Mouse (Mus musculus): ENCODE results near the gene Cd164. TPM values are rescaled to one million over a fixed set of nuclear protein-coding genes. Genes with fewer than 3 reads are reported as not detected.
A peak's percentile ranks its signal among the peaks of the same experiment; 100 is the strongest.
"Not testable (repeated sequence)": the region's sequence is repeated elsewhere in the genome, so short reads cannot be mapped to it uniquely, and the experiment has no call there.

Gene Cd164
- polyA plus RNA-seq, 1 experiment: 115 TPM

DNA sequence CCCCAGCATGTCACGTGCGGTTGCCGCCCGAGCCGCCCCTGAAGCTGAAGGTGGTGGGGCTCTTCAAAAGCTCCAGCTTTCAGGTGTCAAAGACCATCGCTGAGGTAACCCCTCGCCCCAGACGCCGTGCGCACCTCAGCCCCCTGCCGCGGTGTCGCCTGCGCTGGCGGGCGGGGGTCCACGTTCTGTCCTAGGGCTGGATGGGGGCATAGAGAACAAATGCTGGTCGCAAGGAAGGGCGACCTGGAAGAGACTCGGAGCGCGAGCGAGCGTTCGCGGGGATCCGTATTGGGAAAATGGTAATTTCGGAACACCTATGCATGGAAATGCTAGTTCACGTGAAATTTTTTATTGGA is 28.7 kb upstream of the Cd164 start:
- DNase-seq (ENCODE audit: low read depth, low spot score): no peak
- under 1% methylated on average over 29 of the region's 29 CpGs for WGBS

GRCm38 (mm10) chr10:41491111-41491510 is 28.1 kb upstream of the Cd164 start:
- DNase-seq (ENCODE audit: low read depth, low spot score): no peak
- 6% methylated on average over 4 of the region's 4 CpGs for WGBS

DNA sequence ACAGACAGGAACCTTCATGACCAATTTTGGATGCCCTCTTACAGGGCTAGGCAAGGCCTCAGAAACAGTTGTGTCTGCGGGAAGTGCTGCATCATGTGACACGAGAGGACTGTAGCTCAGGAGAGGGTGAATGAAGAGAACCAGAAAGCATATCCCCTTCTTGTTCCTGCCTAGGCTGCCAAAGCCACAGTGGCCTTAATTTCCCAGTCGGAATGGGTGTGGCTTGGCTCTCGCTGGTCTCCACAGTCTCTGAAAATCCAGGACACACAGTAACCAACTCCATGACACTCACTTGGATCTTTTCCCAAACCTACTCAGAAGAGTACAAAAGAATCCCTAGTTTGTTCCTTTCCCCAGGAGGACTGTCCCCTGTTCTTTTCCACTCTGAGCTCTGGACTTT is 18.3 kb upstream of the Cd164 start:
- 26% methylated on average over 4 of the region's 4 CpGs for WGBS
- no peak for DNase-seq (ENCODE audit: low read depth, low spot score)

DNA sequence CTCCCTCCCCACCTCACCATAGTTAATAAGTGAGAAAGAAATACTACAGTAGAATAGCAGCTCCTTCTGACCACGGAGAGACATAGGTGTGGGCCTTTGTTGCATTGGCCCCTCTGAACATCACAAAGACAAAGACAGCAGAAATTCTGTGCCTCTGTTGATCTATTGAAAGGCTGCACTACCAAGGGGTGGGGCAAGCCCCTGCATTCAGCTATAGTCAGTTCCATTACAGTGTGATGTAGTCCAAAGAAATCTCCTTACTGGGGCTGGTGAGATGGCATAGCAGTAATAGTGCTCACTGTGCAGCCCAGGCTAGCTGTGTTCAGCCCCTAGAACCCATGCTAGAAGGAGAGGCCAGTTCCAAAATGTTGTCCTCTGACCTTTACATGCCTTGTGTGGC is 14.2 kb upstream of the Cd164 start:
- 80% methylated on average over 1 of the region's 1 CpGs for WGBS
- no peak for DNase-seq (ENCODE audit: low read depth, low spot score)

DNA sequence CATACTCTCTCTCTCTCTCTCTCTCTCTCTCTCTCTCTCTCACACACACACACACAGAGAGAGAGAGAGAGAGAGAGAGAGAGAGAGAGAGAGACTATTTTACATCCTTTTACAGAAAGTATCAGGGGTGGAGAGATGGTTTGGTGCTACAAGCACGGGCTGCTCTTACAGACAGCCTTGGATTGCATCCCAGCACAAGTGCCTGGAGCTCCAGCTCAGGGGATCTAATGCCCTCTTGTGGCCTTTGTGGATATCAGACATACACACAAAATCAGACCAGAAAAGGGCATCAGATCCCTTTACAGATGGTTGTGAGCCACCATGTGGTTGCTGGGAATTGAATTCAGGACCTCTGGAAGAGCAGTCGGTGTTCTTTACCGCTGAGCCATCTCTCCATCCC is 13.8 kb upstream of the Cd164 start:
- 1% methylated on average over 3 of the region's 3 CpGs for WGBS
- not testable (repeated sequence) for DNase-seq (ENCODE audit: low read depth, low spot score)

DNA sequence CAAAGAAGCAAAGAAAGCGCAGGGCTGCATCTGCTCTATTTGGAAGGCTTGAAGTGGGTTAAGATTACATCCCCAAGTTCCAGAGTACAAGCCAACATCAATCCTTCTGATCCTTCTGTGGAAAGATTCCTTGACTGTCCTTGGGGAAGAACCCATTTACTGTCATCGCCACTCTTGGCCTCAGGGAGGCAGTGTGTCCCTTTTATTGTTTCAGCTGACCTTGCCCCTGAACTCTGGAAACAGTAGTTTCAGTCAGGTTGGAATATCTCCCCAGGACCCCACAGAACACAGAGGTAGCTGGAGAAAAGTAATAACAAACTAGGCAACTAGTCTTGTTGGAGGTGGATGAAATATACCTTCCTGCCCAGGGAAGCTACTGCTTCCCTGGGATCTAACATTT is 10.1 kb upstream of the Cd164 start:
- DNase-seq (ENCODE audit: low read depth, low spot score): no peak
- 50% methylated on average over 2 of the region's 2 CpGs for WGBS

DNA sequence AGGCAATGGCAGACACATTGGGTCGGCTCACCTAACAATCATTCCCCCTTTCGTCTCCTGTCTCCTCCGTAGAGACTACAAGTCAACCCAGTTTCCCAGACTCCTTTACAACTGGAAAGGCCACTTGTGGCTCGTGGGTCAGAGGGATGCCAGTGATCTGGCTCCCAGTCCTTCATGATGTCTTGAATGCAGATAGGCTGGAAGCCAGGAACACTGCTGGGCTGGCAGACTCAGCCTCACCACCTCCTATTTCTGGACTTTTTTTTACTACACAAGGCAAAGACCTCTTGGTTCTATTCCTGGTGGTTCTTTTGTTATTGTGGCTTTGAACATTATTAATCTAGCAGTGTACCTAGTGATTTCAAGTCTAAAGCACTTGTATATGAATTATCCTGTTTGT is 4.9 kb upstream of the Cd164 start:
- DNase-seq (ENCODE audit: low read depth, low spot score): no peak
- WGBS: 80% methylated on average over 4 of the region's 4 CpGs

DNA sequence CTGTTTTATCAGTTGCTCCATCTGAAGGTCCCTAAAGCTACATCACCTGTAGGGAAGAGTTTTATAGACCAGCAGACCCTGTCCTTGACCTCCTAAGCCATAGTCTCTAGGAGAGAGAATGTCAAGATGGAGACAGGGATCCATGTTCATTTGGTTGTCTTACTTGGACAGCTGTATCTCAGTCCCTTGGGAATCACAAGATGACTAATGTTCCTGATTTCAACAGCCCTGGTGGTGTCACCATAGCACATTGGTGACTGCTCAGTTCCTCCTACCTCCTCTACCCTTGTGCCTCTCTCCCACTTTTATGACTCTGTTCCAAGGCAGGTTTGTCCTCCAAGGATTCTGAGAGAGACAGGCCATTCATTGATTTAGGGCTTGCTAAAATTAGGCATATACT is 4.3 kb upstream of the Cd164 start:
- no peak for DNase-seq (ENCODE audit: low read depth, low spot score)

DNA sequence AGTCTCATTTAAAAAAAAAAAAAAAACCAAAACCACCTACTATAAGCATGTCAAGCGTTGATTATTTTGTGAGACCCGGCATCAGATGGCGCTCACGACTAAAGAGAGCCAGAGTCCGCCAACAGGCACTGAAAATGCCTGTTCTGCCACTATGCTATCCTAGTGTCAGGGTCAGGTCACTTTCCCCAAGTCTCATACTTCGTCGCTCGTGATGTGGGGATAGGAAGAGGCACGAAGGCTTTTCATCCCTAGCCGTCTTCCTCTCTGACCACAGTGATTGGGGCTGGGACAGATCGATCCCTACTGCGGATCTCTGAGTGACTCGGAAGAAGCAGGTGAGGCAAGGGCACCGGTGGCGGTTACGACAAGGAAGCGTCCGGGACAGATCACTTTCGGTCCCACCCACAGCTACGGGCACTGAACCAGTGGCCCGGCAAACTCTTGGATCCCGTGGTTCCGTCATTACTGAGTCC is 670 bp upstream of the Cd164 start:
- DNase-seq (ENCODE audit: low read depth, low spot score): peak; percentile 59
- under 1% methylated on average over 23 of the region's 23 CpGs for WGBS

DNA sequence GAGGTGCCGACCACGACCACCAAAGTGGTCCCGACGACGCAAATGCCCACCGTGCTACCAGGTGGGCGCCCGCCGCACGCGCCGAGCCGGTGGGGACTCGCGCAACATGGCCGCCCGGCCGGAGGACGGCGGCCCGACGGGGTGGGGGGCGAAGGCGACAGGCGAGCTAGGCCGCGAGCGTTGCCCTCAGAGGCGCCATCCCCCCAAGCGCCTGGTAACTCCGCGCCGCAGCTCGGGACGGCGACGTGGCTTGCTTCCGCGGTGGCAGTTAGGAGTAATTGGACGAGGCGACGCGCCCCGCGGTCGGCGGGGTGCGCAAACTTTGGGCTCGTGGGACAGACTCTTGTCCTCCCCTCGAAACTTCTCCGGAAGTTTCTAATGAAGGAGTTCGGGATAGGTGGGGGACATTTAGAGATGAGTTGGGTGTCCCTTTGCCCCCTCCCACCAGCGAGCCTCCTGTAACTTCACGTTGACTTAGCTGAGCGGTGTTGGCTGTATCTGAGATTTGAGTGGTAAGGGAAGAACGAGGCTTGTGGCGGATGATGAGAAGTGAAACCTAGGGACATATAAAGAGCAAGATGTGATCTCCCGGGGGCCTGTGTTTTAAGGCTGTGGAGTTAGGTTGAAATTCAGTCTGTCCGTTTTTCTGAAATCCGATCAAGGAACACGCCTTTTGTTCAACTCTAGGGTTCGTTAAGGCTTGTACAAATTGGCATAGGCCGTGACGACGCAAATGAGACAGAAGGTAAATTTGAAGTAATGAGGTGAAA is 611 bp downstream of the Cd164 start:
- under 1% methylated on average over 65 of the region's 65 CpGs for WGBS
- peak; percentile 29 for DNase-seq (ENCODE audit: low read depth, low spot score)

DNA sequence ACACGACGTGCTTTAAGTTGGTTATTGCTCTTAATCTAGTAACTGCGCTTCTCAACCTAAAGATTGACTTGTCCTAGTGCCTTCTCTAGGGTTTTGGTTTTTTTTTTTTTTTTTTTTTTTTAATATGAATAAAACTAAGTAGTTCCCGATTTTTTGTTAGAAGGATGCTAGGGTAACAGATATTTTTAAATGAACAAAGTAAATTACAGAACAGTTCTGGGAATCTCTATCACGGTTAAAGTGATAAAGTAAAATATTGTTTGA is 1.1 kb downstream of the Cd164 start:
- 1% methylated on average over 5 of the region's 5 CpGs for WGBS
- no peak for DNase-seq (ENCODE audit: low read depth, low spot score)

- 30% methylated on average over 3 of the region's 3 CpGs for WGBS
- no peak for DNase-seq (ENCODE audit: low read depth, low spot score)
These were observed 4.2 kb downstream of the Cd164 start for GRCm38 (mm10) chr10:41523386-41523785.

DNA sequence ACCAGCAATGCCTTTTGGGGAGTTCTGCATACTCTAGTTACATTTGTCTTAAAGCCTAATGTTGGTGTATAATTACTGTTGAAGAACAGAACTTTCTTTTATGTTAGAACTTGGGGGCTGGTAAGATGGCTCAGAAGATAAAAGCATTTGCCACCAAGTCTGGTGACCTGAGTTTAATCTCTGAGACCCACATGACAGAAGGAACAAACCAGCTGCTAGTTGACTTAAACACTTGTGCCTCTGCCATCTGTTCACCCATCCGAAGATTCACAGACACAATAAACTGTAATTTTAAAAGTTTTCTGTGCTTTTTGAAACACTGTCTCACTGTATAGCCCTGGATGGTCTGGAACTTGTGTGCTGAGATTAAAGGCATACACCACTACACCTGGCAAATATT is 6.5 kb downstream of the Cd164 start:
- no peak for DNase-seq (ENCODE audit: low read depth, low spot score)
- 59% methylated on average over 1 of the region's 1 CpGs for WGBS

DNA sequence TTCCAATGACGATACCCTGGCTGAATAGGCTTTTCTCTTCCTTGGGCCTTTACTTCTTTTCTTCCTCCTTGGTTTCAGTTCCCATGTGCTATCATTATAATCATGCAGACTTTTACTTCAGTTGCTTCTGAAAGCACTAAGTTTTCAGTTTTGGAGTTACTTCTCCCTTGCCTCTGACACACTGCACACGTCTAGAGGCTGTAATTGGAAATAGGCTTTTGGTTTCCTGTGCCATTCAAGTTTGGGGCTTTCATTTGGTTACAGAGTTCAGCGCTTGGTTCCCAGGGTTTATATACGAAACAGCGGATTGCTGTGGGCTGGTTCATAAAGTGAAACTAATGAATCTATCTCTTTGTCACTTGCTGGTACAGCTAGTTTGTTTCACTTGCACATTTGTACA is 10.8 kb downstream of the Cd164 start:
- no peak for DNase-seq (ENCODE audit: low read depth, low spot score)
- whole genome bisulfite sequencing: 78% methylated on average over 5 of the region's 5 CpGs

DNA sequence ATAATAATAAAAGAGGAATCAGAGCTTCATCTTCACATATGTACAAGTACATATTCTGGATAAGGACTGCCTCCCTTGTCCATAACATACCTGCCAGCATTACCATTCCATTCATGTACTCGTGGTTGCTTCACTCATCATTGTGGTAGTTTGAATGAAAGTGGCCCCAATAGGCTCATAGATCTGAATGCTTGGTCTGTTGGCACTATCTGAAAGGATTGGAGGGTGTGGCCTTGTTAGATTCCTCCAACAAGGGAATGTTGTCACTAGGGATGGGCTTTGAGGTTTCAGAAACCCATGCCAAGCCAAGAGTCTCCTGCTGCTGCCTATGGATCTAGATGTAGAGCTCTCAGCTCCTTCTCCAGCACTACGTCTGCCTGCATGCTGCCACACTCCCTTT is 16.8 kb downstream of the Cd164 start:
- DNase-seq (ENCODE audit: low read depth, low spot score): no peak
- WGBS: 88% methylated on average over 2 of the region's 2 CpGs

DNA sequence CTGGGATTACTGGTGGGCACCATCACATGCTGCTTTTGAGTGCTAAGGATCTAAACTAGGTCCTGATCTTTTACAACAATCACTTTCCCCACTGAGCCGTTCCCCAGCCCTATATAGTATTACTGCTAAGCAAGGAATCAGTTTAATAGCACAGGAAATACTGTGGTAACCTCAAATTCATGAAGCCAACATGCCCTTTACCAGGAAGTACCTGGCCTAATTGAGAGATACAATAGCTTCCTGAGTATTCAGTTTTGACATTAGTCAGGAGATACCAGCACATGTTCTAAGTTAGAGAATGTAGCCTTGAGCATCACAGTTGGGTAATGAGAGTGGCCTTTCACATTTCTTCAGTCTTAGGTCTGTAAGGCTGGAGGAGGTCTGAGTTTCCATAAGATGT is 17.5 kb downstream of the Cd164 start:
- 91% methylated on average over 1 of the region's 1 CpGs for WGBS
- DNase-seq (ENCODE audit: low read depth, low spot score): no peak

DNA sequence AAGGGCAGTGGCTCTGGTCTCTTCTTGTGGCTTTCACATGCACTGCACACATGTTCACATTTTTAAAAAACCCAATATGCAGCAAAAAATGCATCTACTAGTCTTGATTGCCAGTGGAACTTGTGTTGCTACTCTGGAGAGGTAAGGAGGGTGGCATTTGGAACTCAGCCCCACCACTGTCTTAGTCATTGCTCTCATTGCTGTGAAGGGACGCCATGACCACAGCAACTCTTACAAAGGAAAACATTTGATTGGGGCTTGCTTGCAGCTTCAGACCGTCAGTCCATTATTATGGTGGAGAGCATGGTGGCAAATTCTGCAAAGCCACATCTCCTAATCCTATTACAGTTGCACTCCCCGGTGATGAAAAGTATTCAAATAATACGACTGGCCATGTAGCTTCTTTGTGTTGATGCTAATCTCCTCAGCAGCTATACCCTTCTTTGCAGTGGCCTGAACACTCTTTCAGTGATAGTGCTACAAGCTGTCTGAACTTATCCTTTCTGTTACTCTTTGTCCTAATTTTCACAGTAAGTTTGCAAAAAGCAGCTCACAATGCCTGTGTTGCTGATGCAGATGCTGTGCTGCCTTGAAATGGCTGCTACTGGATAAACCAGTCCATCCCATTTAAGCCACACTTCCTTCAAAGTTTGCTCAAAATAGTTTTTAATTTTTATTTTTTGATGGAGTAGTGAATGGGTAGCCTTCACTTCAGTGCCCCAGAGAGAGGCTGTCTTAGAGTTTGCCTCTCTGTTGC is 18.2 kb downstream of the Cd164 start:
- 98% methylated on average over 4 of the region's 4 CpGs for WGBS
- DNase-seq (ENCODE audit: low read depth, low spot score): no peak

GRCm38 (mm10) chr10:41537983-41538330 is 18.7 kb downstream of the Cd164 start:
- WGBS: 91% methylated on average over 3 of the region's 3 CpGs

DNA sequence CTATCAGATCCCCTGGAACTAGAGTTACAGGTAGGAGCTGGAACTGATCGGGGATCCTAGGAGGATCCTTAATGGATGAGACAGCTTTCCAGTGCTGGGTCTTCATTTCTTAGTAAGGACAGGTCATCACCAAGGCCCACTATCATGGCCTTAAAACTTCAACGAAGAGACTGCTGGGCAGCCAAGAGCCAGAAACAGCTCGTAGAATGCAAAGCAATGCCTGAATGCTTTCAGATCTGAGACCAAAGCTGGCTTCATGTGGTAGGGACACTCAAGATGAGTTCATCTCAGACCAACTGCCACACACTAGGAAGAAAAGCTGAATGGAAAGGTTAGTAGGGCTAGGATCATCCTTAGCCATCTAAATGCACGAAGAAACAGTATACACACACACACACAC is 19.8 kb downstream of the Cd164 start:
- 94% methylated on average over 4 of the region's 4 CpGs for WGBS
- no peak for DNase-seq (ENCODE audit: low read depth, low spot score)

More at GRCm38 (mm10) chr10:41537983-41538330, 18.7 kb downstream of the Cd164 start:
- no peak for DNase-seq (ENCODE audit: low read depth, low spot score)

GRCm38 (mm10) chr10:41542057-41542456 is 22.8 kb downstream of the Cd164 start:
- 96% methylated on average over 6 of the region's 6 CpGs for WGBS
- DNase-seq (ENCODE audit: low read depth, low spot score): no peak

- WGBS: 73% methylated on average over 4 of the region's 4 CpGs
- DNase-seq (ENCODE audit: low read depth, low spot score): no peak
These were observed 24.2 kb downstream of the Cd164 start for GRCm38 (mm10) chr10:41543439-41543838.

DNA sequence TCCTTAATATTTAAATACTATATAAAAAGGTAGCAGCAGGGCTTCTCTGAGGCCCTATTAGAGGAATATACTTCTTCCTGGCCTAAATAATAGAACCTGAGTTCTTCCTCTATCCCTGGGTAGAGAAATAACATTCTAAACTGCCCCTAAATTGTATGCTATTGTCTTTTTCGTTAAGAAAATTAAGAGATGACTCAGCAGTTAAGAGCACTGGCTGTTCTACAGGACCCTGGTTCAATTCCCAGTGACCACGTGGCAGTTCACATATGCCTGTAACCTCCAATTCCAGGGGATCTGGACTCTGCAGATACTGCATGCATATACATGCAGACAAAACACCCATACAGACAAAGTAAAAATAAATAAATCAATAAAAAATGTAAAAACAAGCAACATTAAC is 24.6 kb downstream of the Cd164 start:
- 66% methylated on average over 2 of the region's 2 CpGs for WGBS
- no peak for DNase-seq (ENCODE audit: low read depth, low spot score)

Data from large intestine, adult 2 months (tissue).